Mouse (Mus musculus): ENCODE data around the gene Fermt3.
"Not testable (repeated sequence)": the region's sequence is repeated elsewhere in the genome, so short reads cannot be mapped to it uniquely, and the experiment has no call there.

The Fermt3 gene

GRCm38 (mm10) chr19:7019191-7019590, at the start of gene Fermt3:
Gene Fermt3 (minus strand): TSS chr19:7019469.
- DNase-seq: peak; percentile 65

GRCm38 (mm10) chr19:7068136-7068535, 48.9 kb upstream of the Fermt3 start:
- peak; percentile 88 for DNase-seq

DNA sequence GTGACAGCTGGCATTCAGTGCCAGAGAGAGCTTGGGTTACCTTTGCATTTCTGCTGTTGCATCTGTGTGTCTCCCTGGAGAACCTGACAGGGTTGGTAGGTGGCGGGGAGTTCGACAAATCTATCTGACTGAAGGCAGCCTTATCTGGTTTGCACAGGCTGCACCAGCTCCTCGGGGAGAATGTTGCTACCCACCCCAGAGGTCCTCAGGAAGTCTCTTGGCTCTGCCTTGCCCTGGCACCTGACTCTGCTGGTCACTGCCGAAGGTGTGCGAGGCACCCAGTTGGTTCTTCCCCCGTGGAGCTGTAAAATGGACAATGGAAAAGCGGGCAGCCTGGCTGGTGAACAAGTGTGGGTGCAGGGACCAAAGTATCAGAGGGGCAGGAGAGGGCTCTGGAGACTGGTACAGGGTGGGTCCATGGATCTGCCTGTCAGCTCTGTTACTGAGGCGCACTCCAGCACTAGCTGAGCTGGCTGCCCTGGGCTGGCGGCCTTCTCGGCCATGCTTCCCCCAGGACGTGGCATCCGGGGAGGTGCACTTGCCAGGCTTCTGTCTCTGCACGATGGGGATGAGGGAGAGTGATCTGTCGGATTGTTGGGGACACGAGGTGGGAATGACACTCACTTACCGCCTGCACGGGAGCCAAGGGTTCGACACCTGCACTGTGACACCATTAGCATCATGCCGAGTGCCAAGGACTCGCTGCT, 48.2 kb upstream of the Fermt3 start:
- no peak for DNase-seq

DNA sequence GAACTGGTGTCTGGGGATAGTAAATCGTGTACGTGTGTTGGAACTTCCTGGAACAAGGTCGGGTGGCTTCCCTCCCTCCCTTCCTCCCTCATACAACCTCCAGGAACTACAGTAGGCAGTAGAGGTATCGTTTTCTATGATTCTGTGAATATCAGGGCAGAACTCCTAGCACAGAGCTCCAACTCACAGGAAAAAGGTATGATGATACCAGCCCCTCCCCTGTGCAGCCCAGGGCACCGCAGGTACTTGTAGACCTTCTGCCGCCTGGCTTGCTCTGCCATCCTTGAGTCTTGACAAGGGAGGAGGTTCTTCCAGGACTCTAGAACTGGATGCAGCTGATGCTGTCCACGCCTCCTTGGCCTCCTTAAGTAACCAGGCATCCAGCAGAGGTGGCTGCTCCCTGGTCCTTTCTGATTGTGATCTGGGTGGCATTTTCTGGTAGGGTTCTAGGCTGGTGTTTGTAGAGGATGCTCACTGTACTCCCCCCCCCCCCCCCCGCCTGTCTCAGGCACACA, 47.6 kb upstream of the Fermt3 start:
- DNase-seq: no peak

DNA sequence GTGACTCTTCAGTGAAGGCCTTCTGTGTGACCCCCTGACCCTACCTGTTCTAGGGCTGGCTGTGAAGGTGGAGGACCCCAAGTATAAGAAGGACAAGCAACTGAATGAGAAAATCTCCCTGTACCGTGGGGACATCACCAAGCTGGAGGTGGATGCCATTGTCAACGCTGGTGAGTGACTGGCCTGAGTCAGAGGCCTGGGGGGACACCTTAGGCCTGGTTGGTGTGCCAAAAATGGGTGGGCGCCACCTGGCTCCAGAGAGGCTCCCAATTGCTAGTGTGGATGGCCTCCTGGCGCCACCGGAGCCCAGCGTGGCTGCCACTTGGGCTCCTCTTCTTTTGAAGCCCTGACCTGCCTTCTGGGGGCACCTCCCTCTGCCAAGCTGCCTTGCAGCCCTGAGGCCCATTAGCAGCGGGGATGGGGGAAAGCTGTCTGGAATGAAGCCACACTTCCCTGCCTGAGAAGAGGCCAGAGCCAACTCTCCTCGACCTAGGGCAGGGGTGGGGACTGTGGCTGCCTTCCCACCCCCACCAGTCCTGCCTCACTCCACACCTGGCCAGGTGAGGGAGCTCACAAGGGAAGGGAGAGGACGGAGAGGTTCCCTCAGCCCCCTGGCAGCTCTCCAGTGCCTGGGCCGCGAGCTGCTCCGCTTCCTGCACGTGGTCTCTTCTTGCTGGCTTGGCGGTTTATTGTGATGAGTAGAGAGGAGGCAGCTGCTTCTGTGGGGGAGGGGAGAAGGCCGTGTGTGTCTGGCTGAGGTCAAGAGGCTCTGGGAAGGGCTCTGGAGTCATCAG, 47.0 kb upstream of the Fermt3 start:
- DNase-seq: peak; percentile 72

DNA sequence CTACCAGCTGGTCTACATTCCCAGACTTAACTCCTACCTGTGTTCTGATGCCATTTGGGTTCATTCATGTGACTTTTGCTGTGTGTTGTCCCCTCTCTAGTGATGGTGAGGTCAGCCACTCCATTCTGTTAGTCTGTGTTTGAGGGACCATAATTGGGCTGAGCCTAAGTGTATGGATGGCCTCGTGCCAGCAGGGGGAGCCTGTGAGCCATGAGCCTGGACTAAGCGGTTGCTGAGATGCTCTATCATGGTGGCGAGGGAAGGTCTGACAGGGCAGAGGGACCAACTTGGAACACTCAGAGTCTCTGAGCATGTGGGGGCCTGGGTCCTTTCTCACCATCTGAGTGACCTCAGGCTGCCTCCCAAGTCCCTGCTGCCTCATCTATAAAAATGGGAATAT, 45.3 kb upstream of the Fermt3 start:
- DNase-seq: peak; percentile 88

- no peak for DNase-seq
Observed at GRCm38 (mm10) chr19:7062916-7063315, 43.6 kb upstream of the Fermt3 start.

DNA sequence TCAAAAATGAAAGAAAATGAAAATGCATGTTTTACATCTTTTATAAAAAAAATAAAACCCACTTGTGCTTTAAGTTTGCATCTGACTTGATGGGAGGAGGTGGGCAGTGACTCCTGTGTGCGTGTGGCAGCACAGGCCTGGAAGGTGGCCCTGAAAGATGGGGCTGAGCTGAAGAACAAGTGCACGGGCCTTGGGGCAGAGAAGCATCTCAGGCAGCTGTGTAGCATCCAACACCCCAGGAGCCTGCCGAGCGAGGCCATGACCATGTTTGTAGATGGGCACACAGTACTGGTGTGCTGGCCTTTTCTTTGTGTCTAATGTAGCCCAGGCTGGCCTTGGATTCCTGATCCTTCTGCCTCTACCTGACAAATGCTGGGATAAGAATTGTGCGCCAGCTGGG, 42.8 kb upstream of the Fermt3 start:
- no peak for DNase-seq

DNA sequence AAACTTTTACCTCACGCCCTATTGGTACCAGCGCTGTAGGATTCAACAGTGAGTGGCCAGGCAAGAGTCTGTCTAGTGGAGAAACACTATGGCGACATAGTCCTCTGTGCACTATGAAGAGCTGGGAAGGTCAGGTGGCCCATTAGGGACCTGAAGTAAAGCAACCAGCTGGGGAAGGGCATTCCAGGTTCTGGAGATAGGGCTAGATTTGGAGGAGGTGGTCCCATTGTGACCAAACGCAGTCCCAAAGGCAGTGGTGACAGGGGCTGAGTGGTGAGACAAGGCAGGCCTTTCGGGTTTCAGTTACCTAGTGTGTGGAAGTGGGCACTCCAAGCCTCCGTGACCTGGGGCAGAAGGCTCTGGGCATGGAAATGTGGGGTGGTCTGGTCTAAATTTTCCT, 39.3 kb upstream of the Fermt3 start:
- DNase-seq: no peak

DNA sequence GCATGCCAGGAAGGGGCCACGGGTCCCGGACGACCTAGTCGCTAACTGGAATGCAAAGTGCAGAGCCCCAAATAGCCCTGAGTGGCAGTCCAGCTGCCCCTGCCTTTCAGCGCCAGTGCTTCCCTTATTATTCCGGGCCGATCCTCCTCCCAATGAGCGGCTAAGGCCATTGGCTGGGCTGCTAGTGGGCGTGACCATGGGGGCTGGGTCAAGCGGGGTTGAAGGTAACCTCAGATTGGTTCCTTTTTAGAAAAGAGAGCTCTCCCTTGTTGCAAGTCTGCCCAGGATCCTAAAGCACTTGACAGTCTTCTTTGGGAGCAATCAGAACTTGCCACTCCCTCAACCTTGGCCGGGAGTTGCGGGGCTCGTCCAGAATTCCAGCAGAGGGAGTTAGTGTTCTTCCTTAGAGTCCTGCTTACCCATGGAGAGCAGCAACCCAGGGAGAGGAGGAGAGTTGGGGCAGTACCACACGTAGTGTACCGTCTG, 38.5 kb upstream of the Fermt3 start:
- DNase-seq: peak; percentile 92

GRCm38 (mm10) chr19:7057126-7057721, 38.0 kb upstream of the Fermt3 start:
- peak; percentile 73 for DNase-seq

DNA sequence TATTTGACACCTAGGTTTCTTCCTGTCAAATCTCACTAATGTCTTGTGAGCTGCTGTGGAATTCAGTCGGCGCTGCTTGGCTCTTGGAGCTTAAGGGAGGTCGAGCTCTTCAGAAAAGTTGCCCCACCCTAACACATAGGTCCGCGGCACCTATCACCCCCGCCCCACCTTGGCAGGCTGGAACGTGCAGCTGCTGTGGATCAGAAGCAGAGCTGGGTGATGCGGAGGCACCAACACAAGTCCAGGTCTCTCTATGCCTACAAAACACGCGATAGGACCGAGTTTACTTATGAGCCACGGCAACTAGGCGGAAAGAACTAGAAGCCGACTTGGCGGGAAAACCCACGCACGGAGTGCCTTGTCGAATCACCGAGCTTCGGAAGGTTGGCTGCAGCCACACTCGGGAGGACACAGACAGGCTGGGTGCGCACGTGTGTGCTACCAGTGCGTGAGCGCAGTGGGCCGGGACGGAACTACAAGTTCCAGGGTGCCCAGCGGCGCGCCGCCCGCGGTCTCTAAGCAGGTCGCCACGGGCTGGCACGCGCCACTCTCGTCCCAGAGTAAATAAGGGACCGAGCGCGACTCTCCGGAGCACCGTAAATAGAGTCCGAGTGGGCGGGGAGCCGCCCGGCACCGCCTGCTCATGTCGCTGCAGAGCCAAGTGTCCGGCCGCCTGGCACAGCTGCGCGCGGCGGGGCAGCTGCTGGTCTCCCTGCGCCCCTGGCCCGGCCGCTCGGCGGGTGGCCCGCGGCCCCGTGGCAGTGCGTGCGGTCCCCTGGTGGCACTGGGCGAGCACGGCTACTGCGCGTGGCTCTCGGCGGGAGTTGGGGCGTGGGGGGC, 37.2 kb upstream of the Fermt3 start, which contains the start of gene Macrod1:
Macrod1 (plus strand) TSS at position 563 of the 840 bp plus-strand sequence.
- peak; percentile 79 for DNase-seq

- DNase-seq: peak; percentile 66
Observed at GRCm38 (mm10) chr19:7055173-7055572, 35.9 kb upstream of the Fermt3 start.

DNA sequence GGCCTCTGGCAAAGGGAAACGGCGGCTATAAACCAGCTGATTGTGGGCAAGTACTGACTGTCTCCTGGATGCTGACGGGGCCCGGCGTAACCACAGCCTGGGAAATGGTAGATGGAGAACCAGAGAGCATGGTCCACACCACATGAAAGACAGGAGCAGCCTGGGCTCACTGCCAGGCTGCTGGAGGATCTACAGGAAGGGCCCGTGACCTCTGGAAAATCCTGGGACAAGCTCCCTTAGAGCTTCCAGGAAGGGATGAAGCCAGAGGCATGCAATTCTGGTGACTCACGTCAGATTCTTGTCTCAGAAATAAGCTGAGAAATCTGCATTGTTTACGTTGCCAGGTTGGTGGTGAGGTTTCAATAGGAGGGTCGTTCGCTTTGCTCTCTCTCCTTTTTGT, 35.5 kb upstream of the Fermt3 start:
- peak; percentile 57 for DNase-seq

- not testable (repeated sequence) for DNase-seq
Observed at GRCm38 (mm10) chr19:7053382-7053781, 34.1 kb upstream of the Fermt3 start.

- no peak for DNase-seq
Observed at GRCm38 (mm10) chr19:7044706-7045105, 25.4 kb upstream of the Fermt3 start.

- DNase-seq: no peak
Observed at GRCm38 (mm10) chr19:7044279-7044678, 25.0 kb upstream of the Fermt3 start.

GRCm38 (mm10) chr19:7041171-7041570, 21.9 kb upstream of the Fermt3 start:
- DNase-seq: no peak

GRCm38 (mm10) chr19:7040637-7041130, 21.4 kb upstream of the Fermt3 start:
- DNase-seq: no peak

DNA sequence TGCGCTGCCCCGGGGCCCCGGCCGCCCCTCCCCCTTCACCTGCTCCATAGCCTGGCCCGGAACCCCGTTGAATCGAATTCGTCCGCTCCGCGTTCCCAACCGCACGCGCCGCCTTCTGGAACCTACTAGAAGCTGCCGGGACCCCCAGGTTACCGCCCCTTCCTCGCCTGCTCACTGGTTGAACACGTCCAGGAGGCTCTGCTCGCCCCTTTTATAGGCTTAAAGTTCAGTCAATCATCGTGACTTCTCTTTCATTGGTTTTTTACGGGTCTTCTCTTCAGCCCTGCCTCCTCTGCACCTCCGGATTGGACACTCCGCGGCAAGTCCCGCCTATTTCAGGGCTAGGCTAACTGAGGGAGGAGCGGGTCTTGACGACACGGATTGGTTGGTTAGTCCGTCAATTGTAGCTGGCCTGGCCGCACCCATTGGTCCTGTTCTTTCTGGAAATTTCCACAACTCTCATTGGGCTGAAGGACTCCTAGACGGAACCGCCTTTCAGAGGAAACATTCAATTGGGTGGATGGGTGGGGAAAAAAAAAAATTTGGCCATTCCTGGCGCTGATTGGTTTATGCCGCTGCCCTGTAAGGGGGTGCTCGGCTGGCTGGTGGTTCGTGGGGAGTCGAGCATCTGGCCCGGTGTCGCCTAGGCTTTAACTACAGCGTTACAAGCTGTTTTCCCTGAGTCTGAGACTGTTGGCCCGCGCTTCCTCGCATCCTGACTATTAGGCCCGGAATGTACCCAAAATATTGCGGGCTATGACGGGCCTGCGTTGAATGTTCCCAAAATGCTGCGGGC, 20.8 kb upstream of the Fermt3 start, which contains the start of gene Stip1:
Stip1 (minus strand) TSS at position 127 of the 796 bp plus-strand sequence.
- peak; percentile 100 for DNase-seq

GRCm38 (mm10) chr19:7039088-7039720, 19.9 kb upstream of the Fermt3 start:
- DNase-seq: peak; percentile 71
